Mouse (Mus musculus) small intestine, adult 2 months (tissue): ENCODE results near the gene Snrnp200.

Experiments
- CTCF ChIP-seq: fragments of 200-500 bp; IDR thresholded peaks from 2 replicates; pipeline ENCODE4 v1.5.1; 2012; ENCODE audit warnings: low read depth, mild to moderate bottlenecking, control low read depth, inconsistent platforms, low read length, moderate library complexity, mixed read lengths; ENCODE audit not compliant: insufficient replicate concordance, insufficient read length; ENCODE audit errors: extremely low read depth
- POLR2A ChIP-seq: fragments of 200-500 bp; IDR thresholded peaks from 2 replicates; pipeline ENCODE4 v1.6.1; 2012; ENCODE audit warnings: low read depth, mild to moderate bottlenecking, control low read depth, inconsistent platforms, low read length, moderate library complexity

- no peak for TF ChIP-seq CTCF
- TF ChIP-seq POLR2A = no peak
These were observed 54.3 kb downstream of the Snrnp200 start for GRCm38 (mm10) chr2:127262480-127262879.
